Mouse (Mus musculus): ENCODE results near the gene Papss1. TPM values are rescaled to one million over a fixed set of nuclear protein-coding genes. Genes with fewer than 3 reads are reported as not detected.

Gene Papss1
- total RNA-seq, 4 experiments from 2014 or later, result 67.0 to 71.6 (median 70.9) TPM

Other genes with a start within 250 kb of the Papss1 start
- 1 to 10 TPM; 2.1 to 3.7 (median 2.4) TPM for gene Sgms2, start 73.4 kb upstream of the Papss1 start, total RNA-seq (2022)